7 mouse cellular contexts compared by ENCODE assay signal in the genomic region with DNA sequence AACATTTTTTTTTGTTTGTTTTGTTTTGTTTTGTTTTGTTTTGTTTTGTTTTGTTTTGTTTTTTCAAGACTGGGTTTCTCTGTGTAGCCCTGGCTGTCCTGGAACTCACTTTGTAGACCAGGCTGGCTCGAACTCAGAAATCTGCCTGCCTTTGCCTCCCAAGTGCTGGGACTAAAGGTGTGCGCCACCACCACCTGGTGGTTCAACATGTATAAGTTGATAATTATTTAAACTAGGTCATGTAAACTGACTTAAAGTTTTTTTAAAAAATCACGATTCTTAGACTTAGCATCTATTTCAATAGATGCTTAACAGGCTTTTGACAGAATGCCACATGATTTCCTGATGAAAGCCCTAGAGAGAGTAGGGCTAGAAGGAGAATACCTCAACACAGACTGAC. TPM values are rescaled to one million over a fixed set of nuclear protein-coding genes. Genes with fewer than 3 reads are reported as not detected.
DNase-seq lines count a peak whose midpoint lies in the region; ATAC-seq and TF ChIP-seq lines count a peak whose summit lies in the region.
"Not testable (repeated sequence)": the region's sequence is repeated elsewhere in the genome, so short reads cannot be mapped to it uniquely, and the experiment has no call there.

No protein-coding gene starts in this region.

- ATAC-seq in kidney, postnatal 0 days (replicated peaks; ENCODE audit: low FRiP score, low read depth); lung, embryonic 14.5 days (ENCODE audit: insufficient read depth): not testable (repeated sequence)

- not testable (repeated sequence) for H3K4me3 ChIP-seq in kidney, postnatal 0 days (replicated peaks; ENCODE audit: low read depth, low read length); lung, embryonic 14.5 days (ENCODE audit: low read depth, low read length)

- H3K9ac ChIP-seq in kidney, postnatal 0 days (ENCODE audit: low read depth, low read length); lung, embryonic 14.5 days: not testable (repeated sequence)

- not testable (repeated sequence) for H3K4me2 ChIP-seq in kidney, postnatal 0 days (ENCODE audit: low read length); lung, embryonic 14.5 days

- peak; percentile 31 for DNase-seq in CD4-positive, CD25-positive, alpha-beta regulatory T cell, adult 2 months (ENCODE audit: low read depth, low spot score)
- DNase-seq in NIH3T3 (ENCODE audit: low read depth) = peak; percentile 52
- DNase-seq in heart, adult 11 months = peak; percentile 24
- DNase-seq in kidney, postnatal 0 days (ENCODE audit: low spot score); lung, embryonic 14.5 days: not testable (repeated sequence)
- DNase-seq in naive thymus-derived CD4-positive, alpha-beta T cell, adult 2 months (ENCODE audit: low read depth) = peak; percentile 18
- DNase-seq in thymus, postnatal 25 days = peak; percentile 16

- 86% methylated on average over 3 of the region's 3 CpGs for WGBS in kidney, postnatal 0 days
- WGBS in lung, embryonic 14.5 days = 88% methylated on average over 3 of the region's 3 CpGs

- peak; percentile 34 for TF ChIP-seq CTCF in kidney, postnatal 0 days (IDR thresholded peaks at IDR 0.05; ENCODE audit: low read depth)
- TF ChIP-seq CTCF in lung, embryonic 14.5 days (IDR thresholded peaks at IDR 0.05; ENCODE audit: low read depth) = 0 out of 2 replicates have a peak, but pooled peaks have one; percentile 1

- not testable (repeated sequence) for H3K4me1 ChIP-seq in kidney, postnatal 0 days (replicated peaks; ENCODE audit: insufficient read depth, low read length); lung, embryonic 14.5 days (ENCODE audit: insufficient read depth)

- not testable (repeated sequence) for H3K27ac ChIP-seq in kidney, postnatal 0 days; lung, embryonic 14.5 days (ENCODE audit: low read depth)

- H3K9me3 ChIP-seq in kidney, postnatal 0 days (replicated peaks; ENCODE audit: low read length); lung, embryonic 14.5 days (ENCODE audit: low read depth, low read length): not testable (repeated sequence)

- H3K36me3 ChIP-seq in kidney, postnatal 0 days (ENCODE audit: insufficient read depth, low read length); lung, embryonic 14.5 days (ENCODE audit: insufficient read depth): not testable (repeated sequence)

- not testable (repeated sequence) for H3K27me3 ChIP-seq in kidney, postnatal 0 days (ENCODE audit: insufficient read depth, low read length); lung, embryonic 14.5 days (ENCODE audit: insufficient read depth, low read length)

RNA-seq across cellular contexts. Expression of gene Stk35, which starts 48.8 kb away (rescaled TPM):
- 6.1 and 7.2 TPM in 2 replicates for polyA plus RNA-seq in kidney, postnatal 0 days (2015; fragmentation: Nextera tagmentation; extraction: Ambion mirVana)
- 15.6 and 17.1 TPM in 2 replicates for polyA plus RNA-seq in lung, embryonic 14.5 days (2014; fragmentation: Nextera tagmentation; extraction: Ambion mirVana)
